Mouse (Mus musculus) thymus, adult 2 months (tissue): ENCODE results near the gene Arl2bp.

ENCODE experiments used
- CTCF ChIP-seq: fragments of 200-500 bp; IDR thresholded peaks from 2 replicates; pipeline ENCODE4 v1.5.1; 2012; ENCODE audit warnings: mild to moderate bottlenecking, control low read depth, low read length, moderate library complexity, borderline replicate concordance; ENCODE audit not compliant: control insufficient read depth, poor library complexity, insufficient read depth; ENCODE audit errors: extremely low read depth
- POLR2A ChIP-seq: fragments of 200-500 bp; IDR thresholded peaks from 2 replicates; pipeline ENCODE4 v1.6.1; 2012; ENCODE audit warnings: mild to moderate bottlenecking, low read length, control low read depth, moderate library complexity; ENCODE audit not compliant: control insufficient read depth, poor library complexity, insufficient read depth; ENCODE audit errors: extremely low read depth

- no peak for TF ChIP-seq POLR2A
- no peak for TF ChIP-seq CTCF
Measured at GRCm38 (mm10) chr8:94633564-94634194, 32.7 kb upstream of the Arl2bp start.
